Mouse (Mus musculus) layer of hippocampus, postnatal 25 days (tissue): Measurements from ENCODE around the gene Sinhcaf. TPM values are rescaled to one million over a fixed set of nuclear protein-coding genes. Genes with fewer than 3 reads are reported as not detected.
"Not testable (repeated sequence)": the region's sequence is repeated elsewhere in the genome, so short reads cannot be mapped to it uniquely, and the experiment has no call there.

Source experiments
- DNase-seq, 2 experiments: peaks; one replicate each; pipeline ENCODE4 v3.0.0; 2022; ENCODE audit warnings: mixed read lengths in 2 of 2, low spot score in 1 of 2; ENCODE audit errors: extremely low spot score in 1 of 2
- total RNA-seq, 2 experiments: library from RNA; stranded (reverse); gene quantifications; 2 replicates each; pipeline ENCODE4 v1.2.3; 2021

Gene Sinhcaf
- total RNA-seq, 2 experiments from 2014 or later: 2.9 to 3.4 TPM

DNA sequence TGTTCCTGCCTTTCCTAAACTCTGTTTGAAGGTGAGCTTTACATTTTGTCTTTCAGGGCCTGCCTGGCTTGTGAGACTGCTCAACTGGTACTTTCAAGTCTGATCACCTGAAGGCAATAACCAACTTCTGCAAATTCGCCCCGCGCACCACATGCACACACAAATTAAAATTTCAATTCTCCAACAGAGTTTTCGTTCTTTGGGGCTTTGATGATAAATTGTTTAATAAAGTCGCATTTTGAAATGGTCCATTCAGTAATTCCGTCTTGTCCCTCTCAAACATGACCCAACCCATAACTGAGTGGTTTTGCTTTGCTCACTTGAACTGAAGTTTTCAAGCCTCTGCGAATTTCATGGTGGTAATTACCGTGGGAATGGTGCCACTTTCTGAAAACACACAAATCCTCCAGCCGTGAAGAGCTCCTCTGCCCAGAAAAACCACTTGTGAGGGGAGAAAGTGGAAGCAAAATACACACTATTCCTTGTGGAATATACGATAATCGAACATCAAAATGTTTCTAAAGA lies 676 bp upstream of the Sinhcaf start:
- peak in 1 of 2 experiments; percentile 7 for DNase-seq

- DNase-seq: peak; percentile 14 to 16
These were observed 508 bp downstream of the Sinhcaf start for GRCm38 (mm10) chr6:148945509-148946408.

GRCm38 (mm10) chr6:148944767-148945508 lies 1.3 kb downstream of the Sinhcaf start:
- DNase-seq: peak; percentile 7 to 8

- DNase-seq: no peak
These were observed 1.9 kb downstream of the Sinhcaf start for GRCm38 (mm10) chr6:148944344-148944766.

- no peak for DNase-seq
These were observed 2.6 kb downstream of the Sinhcaf start for GRCm38 (mm10) chr6:148943695-148944094.

GRCm38 (mm10) chr6:148942406-148942805 lies 3.9 kb downstream of the Sinhcaf start:
- DNase-seq: no peak

GRCm38 (mm10) chr6:148941880-148942279 lies 4.4 kb downstream of the Sinhcaf start:
- DNase-seq: no peak

- not testable (repeated sequence) for DNase-seq
These were observed 5.9 kb downstream of the Sinhcaf start for GRCm38 (mm10) chr6:148940383-148940782.

DNA sequence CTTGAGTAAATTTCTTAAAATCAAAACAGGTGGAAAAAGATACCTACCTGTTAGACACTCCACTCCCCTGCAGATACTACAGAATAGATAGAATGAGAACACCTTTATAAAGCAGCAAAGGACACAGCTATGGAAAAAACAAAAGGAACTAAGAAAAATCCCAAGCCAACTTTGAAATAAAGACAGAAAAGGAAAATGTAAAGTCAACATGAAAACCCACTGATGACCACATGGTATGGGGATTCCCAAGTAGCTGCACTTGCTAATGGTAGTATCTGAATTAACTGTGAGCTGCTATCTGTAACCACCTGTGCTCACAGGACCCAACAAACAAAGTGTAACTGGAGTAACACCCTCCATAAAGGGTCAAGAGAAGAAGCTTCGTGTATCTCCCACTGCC lies 8.6 kb downstream of the Sinhcaf start:
- DNase-seq: no peak

DNA sequence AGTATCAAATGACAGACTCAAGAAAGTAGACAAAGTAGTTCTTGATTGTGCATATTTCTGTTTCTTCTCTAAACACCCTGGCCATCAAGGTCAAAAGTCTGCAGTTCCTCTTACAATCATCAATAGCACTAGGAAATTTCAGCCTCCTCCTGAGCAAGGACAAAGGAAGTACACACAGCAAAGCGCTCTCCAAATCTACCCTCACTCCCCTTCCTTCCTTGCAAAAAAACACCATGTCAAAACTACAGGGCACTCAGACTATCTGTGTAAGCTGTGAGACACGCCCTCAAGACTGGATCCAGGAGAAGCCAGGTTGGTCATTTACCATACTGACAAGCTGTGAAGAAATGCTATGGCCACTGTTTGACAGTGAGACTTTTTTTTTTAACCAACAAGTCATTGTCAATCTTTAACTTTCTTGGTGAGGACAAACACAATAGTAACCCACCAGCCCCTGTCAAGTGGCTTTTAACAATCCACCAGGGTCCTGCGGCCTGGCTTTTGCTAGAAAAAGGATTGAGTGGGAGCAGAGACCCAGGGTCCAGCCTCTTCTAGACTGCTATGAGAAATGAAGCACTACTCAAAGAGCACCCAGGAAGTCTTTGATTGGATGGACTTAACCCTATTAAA lies 11.2 kb downstream of the Sinhcaf start:
- no peak for DNase-seq

DNA sequence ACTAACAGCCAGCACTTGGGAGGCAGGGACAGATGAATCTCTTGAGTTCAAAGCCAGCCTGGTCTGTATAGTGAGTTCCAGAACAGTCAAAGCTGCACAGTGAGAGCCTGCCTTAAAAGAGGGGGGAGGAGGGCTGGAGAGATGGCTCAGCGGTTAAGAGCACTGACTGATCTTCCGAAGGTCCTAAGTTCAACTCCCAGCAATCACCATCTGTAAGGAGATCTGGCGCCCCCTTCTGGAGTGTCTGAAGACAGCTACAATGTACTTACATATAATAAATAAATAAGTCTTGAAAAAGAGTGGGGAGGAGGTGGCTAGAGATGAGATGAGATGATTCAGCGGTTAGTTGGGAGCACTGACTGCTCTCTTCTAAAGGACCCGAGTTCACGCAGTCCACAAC lies 15.0 kb downstream of the Sinhcaf start:
- DNase-seq: no peak

DNA sequence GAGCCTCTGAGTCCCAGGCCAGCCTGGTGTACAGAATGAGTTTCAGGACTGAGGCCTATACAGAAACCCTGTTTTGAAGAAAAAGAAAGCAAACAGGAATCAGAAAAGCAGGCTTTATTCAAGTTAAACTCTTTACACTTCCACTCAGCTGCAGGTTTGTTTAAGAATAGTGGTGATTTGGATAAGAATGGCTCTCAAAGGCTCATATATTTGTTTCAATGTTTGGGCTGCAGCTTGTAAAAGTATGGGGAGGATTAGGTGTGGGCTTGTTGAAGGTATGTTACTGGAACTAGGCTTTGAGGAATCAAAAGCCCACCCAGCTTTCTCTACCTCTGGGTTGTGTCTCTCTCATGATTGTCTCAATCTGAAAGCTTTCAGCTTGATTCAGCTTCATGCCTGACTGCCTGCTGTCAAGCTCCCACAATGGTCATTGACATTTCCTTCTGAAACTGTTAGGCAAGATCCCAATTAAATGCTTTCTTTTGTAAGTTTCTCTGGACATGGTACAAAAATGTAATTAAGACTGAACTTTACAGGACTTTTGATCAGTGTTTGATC lies 27.3 kb downstream of the Sinhcaf start:
- DNase-seq: no peak

DNA sequence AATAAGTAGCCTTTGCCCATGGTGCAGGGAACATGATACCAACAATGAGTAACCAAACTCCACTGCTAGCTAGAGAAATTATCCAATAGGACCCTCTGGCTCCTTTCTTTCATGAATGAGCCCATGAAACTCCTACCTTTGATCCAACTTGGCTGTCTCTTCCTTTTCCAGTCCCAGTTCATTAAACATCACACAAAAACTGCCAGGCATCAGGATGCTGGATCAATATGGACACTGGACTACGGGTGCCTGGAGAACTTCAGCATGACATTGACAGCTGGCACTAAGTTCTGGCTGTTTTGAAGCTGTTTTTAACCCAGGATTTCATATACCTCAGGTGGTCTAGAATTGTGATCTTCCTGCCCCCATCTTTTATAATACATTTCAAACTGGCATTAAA lies 28.6 kb downstream of the Sinhcaf start:
- DNase-seq: no peak

- peak in 1 of 2 experiments; percentile 17 for DNase-seq
These were observed 29.4 kb downstream of the Sinhcaf start for GRCm38 (mm10) chr6:148916817-148917216.

DNA sequence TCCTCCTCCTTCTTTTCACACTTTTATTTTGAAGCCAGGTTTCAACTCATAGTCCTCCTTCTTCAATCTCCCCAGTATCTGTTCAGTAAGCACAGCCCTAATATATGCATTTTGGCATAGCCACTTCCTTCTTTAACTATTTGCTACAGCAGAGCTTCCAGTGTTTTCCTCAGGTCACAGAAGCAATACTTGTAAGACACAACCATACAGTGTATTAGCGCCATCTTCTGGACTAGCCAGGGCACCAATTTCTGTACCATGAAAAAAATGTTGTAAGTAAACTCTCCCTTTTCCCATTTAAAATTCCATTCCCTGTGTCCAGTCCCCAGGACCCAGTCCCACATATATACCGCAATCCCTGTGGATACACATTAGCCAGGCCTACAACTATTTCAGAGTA lies 32.3 kb downstream of the Sinhcaf start:
- DNase-seq: peak; percentile 13 to 37

GRCm38 (mm10) chr6:148911906-148912305 lies 34.4 kb downstream of the Sinhcaf start:
- DNase-seq: not testable (repeated sequence)

DNA sequence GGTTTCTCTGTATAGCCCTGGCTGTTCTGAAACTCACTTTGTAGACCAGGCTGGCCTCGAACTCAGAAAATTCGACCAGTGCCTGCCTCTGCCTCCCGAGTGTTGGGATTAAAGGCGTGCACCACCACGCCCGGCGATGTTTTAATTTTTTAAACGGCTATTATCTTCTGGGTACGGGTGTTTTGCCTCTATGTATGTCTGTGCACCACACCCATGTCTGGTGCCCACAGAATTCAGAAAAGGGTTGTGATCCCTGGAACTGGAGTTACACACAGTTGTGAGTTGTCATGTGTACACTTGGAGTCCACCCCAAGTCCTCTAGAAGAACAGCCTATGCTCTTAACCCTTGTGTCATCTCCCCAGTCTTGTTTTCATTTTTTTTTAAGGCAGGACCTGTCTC lies 39.3 kb downstream of the Sinhcaf start:
- DNase-seq: no peak

GRCm38 (mm10) chr6:148902728-148903127 lies 43.5 kb downstream of the Sinhcaf start:
- DNase-seq: no peak

DNA sequence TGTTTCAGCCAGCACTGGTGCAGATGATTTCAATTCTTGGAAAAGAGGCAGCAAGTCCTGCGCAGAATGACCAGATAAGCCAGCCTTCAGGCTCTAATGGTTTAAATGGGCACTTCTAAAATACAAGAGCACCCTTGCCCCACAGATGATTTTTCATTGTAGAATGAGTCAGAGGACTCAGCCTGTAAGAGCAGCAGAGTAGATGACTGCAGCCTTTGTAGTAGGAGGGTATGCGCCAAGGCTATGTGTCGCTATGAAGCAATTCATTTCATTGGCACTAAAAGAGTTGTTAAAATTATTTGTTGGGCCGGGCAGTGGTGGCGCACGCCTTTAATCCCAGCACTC lies 49.8 kb downstream of the Sinhcaf start:
- no peak for DNase-seq

GRCm38 (mm10) chr6:148895773-148896506 lies 50.3 kb downstream of the Sinhcaf start, which contains the start of gene Caprin2:
Gene Caprin2 (minus strand): TSS chr6:148896237.
- peak; percentile 74 to 85 for DNase-seq
